Mouse (Mus musculus) hindbrain, postnatal 0 days (tissue): ENCODE results near the gene Prmt2. TPM values are rescaled to one million over a fixed set of nuclear protein-coding genes. Genes with fewer than 3 reads are reported as not detected.

Experiments
- ATAC-seq: fragments of 200-750 bp; cut with Nextera tagmentation; 2 replicates; pipeline ENCODE4 v1.8.0; 2017; ENCODE audit warnings: mild to moderate bottlenecking, moderate TSS enrichment, moderate library complexity
- DNase-seq: peaks from one replicate; pipeline ENCODE4 v3.0.0-alpha.2; 2015; ENCODE audit warnings: low spot score
- H3K27ac ChIP-seq: fragments of 300-500 bp; sonication (generic); 2 replicates; pipeline ENCODE4 v1.5.1; 2014; ENCODE audit warnings: mild to moderate bottlenecking
- H3K27me3 ChIP-seq: fragments of 300-500 bp; sonication (generic); 2 replicates; pipeline ENCODE4 v1.6.1; 2014; ENCODE audit warnings: low read length, mixed read lengths; ENCODE audit not compliant: insufficient read depth
- H3K36me3 ChIP-seq: fragments of 300-500 bp; sonication (generic); 2 replicates; pipeline ENCODE4 v1.6.1; 2014; ENCODE audit warnings: low read length, mixed read lengths; ENCODE audit not compliant: insufficient read depth
- H3K4me1 ChIP-seq: fragments of 300-500 bp; sonication (generic); 2 replicates; pipeline ENCODE4 v1.6.1; 2014; ENCODE audit warnings: antibody characterized with exemption, low read length, mixed read lengths; ENCODE audit not compliant: insufficient read depth
- H3K4me2 ChIP-seq: fragments of 300-500 bp; sonication (generic); 2 replicates; pipeline ENCODE4 v1.6.1; 2014; ENCODE audit warnings: low read depth, mild to moderate bottlenecking, low read length, moderate library complexity, mixed read lengths
- H3K4me3 ChIP-seq: fragments of 300-500 bp; sonication (generic); 2 replicates; pipeline ENCODE4 v1.5.1; 2014; ENCODE audit warnings: low read length
- H3K9ac ChIP-seq: fragments of 300-500 bp; sonication (generic); replicated peaks from 2 replicates; pipeline ENCODE4 v1.6.1; 2014; ENCODE audit warnings: mild to moderate bottlenecking, low read length, moderate library complexity, mixed read lengths
- H3K9me3 ChIP-seq: fragments of 300-500 bp; sonication (generic); 2 replicates; pipeline ENCODE4 v1.6.1; 2016; ENCODE audit warnings: low read length, mixed read lengths
- CTCF ChIP-seq: IDR thresholded peaks from 2 replicates; pipeline ENCODE4 v1.5.1; 2016; ENCODE audit warnings: antibody characterized with exemption, control low read depth, low read depth
- WGBS: fragments of 180-500 bp; shearing (Covaris S2); extraction: QIAGEN DNeasy Blood & Tissue Kit; methylation state at CpG from one replicate; pipeline ENCODE4 v1.1.7; 2014; 5-methylcytosine and 5-hydroxymethylcytosine counted together
- polyA plus RNA-seq: library from polyadenylated mRNA; unstranded; fragments of >200 nt; fragmentation: Nextera tagmentation; extraction: Ambion mirVana; gene quantifications from 2 replicates; pipeline ENCODE4 v1.2.1, GENCODE M21; 2015
- total RNA-seq: library from RNA; depleted of rRNA; stranded (reverse); fragments of >200 nt; gene quantifications from 2 replicates; pipeline ENCODE4 v1.2.3, GENCODE M21; 2014

Gene Prmt2
- total and polyA plus RNA-seq, 2 experiments from 2014 or later = 174 to 250 TPM

DNA sequence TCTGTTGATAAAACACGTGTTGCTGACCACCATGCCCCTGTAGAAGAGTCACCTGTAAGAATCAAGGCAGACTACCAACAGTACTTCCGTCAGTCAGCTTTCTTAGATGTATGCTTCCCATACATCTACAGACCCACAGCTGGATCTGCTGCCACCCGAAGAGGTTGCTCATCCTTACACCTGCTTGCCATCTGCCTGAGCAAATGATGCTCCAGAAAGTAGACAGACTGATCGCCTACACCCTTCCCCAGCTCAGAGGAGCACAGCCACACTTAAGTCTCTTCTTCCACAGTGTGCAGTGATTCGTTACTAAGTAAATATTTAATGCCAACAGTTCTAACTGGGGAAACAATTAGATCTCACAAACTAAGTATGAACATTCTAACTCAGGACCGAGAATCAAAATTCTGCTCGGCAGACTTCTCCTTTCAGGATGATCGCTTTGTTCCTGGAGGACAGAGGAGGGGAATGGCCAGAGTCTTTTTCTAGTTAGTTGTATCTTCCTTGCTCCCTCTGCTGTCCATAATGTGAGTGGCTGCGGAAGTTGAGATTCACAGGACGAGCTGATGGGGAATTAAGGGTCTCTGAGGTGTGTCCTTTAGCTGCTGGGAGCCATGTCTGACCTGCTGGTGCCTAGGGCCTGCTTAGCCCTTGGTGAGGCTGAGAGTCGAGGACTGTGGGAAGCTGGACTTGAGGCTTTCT, 22.8 kb upstream of the Prmt2 start:
- TF ChIP-seq CTCF = peak; percentile 65
- ATAC-seq = 0 out of 2 replicates have a peak, but pooled peaks have one; percentile 22
- no peaks in the 10 kb centered on the region for H3K9me3 ChIP-seq
- H3K36me3 ChIP-seq = peaks cover 15% of the 10 kb centered on the region
- no peaks in the 10 kb centered on the region; the same call in 1 of the 2 replicates for H3K4me1 ChIP-seq
- peak; percentile 68 for DNase-seq
- no peak overlapping the region for H3K4me2 ChIP-seq
- H3K27me3 ChIP-seq = no peaks in the 10 kb centered on the region
- H3K9ac ChIP-seq = no peak overlapping the region
- 44% methylated on average over 11 of the region's 11 CpGs for WGBS
- H3K4me3 ChIP-seq = no peak overlapping the region
- H3K27ac ChIP-seq = no peak overlapping the region

DNA sequence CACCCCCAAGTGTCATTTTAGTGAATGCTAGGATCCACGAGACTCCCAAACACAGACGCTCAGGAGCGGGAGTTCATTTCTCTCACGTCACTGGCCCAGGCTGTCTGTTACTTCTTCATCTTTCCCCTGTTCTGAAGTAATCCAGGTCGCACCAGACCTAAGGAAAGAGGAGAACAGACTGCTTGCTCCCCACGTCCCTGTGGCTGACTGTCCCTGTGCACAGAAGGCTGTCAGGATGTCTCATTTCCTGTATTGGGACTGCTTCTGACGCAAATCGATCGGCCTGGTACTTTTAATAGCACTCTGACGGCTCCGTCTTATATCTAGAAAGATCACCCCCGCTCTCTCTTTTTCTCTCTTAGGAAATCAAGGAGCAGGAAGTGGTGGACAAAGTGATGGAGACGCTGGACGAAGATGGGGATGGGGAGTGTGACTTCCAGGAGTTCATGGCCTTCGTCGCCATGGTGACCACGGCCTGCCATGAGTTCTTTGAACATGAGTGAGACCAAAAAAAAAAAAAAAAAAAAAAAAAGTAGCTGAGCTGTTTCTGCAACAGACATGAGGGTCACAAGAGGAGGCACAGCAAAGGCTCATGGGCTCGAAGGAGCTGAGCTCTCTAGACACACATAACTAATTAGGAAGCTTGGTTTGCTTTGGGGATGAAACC, 22.0 kb upstream of the Prmt2 start:
- no peak for DNase-seq
- no peaks in the 10 kb centered on the region; the same call in 1 of the 2 replicates for H3K4me1 ChIP-seq
- no peak overlapping the region for H3K27ac ChIP-seq
- 63% methylated on average over 18 of the region's 18 CpGs for WGBS
- no peaks in the 10 kb centered on the region for H3K27me3 ChIP-seq
- no peak for TF ChIP-seq CTCF
- H3K4me2 ChIP-seq = no peak overlapping the region
- H3K9me3 ChIP-seq = no peaks in the 10 kb centered on the region
- no peak overlapping the region for H3K4me3 ChIP-seq
- peaks cover 10% of the 10 kb centered on the region for H3K36me3 ChIP-seq
- no peak overlapping the region for H3K9ac ChIP-seq
- no peak for ATAC-seq

DNA sequence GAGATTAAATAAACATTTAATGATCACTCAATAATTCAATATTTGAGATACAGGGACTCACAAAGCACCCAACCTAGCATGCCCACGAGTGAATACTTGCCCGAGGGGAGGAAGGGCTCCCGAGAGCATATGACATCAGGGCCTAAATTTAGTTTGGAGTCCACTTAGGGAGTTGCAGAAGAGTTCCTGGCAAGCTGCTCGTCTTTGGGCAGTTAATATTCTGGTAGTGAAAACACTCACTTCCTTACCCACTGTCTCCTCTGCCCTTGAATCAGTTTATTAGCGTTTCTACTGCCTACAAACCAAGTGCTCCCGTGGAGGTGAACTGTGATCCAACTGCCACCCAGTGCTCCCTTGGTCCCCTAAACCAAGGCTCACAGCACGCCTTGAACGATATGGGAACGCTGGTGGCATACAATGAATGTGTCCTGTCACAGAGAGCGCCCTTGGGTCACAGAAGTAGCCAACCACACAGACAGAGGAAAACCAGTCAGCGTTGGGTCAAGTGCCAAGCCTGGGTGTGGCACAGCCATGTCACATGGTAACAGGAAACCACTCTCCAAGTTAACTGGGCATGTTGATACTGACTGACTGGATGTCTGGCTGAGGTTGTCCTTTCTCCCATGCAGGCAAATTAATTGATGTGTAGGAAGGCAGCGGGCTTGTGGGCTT, 20.2 kb upstream of the Prmt2 start:
- no peak overlapping the region for H3K4me2 ChIP-seq
- ATAC-seq (peak; percentile 38; the same call in 1 of the 2 replicates), DNase-seq (peak; percentile 30)
- no peak overlapping the region for H3K4me3 ChIP-seq
- no peaks in the 10 kb centered on the region; the same call in 1 of the 2 replicates for H3K36me3 ChIP-seq
- 0 out of 2 replicates have a peak overlapping the region, but pooled peaks have one; percentile 3 for H3K27ac ChIP-seq
- 74% methylated on average over 12 of the region's 12 CpGs for WGBS
- no peaks in the 10 kb centered on the region for H3K9me3 ChIP-seq
- peaks cover 3% of the 10 kb centered on the region; the same call in 1 of the 2 replicates for H3K4me1 ChIP-seq
- H3K27me3 ChIP-seq = no peaks in the 10 kb centered on the region
- no peak for TF ChIP-seq CTCF
- H3K9ac ChIP-seq = no peak overlapping the region

DNA sequence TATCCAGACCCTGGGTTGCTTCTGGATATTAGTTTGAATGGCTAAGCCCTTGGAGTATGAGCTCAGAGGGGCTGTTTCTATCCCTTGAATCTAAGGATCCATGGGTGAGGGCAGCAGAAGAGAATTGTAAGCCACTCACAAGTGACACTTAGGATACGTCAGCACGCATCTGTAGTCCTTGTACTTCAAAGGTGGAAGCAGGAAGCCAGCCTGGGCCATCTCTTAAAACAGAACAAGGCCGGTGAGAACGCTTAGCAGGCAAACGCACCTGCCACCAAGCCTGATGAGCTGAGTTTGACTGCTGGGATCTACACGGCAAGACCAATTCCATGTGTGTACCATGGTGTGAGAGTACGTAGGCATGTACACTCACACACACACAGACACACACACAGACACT, 19.6 kb upstream of the Prmt2 start:
- TF ChIP-seq CTCF = no peak
- WGBS = 95% methylated on average over 7 of the region's 7 CpGs
- H3K27ac ChIP-seq = no peak overlapping the region

DNA sequence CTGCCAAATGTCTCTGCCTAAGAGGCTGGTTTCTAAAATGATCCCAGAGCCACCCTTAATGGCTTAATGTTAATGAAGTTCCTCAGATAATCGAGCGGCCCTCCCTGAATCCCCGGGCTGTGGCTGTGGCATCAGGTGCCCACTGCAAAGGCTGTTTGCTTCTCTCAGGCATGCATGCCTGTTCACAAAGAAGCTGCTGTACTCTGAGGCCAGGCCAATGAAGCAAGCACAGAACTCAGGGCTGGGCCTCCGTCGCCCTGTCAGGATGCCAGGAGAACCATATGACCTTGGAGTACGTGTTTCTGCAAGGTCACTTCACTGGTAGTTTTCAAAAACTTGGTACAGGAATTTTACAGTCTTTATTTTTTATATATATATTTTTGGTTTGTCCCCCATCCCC, 18.0 kb upstream of the Prmt2 start:
- H3K4me1 ChIP-seq = peaks cover 3% of the 10 kb centered on the region; the same call in 1 of the 2 replicates
- no peaks in the 10 kb centered on the region for H3K9me3 ChIP-seq
- no peak overlapping the region for H3K9ac ChIP-seq
- no peak overlapping the region for H3K4me2 ChIP-seq
- no peak for TF ChIP-seq CTCF
- no peaks in the 10 kb centered on the region for H3K27me3 ChIP-seq
- 46% methylated on average over 6 of the region's 6 CpGs for WGBS
- no peaks in the 10 kb centered on the region; the same call in 1 of the 2 replicates for H3K36me3 ChIP-seq
- ATAC-seq (no peak), DNase-seq (peak; percentile 41)
- H3K4me3 ChIP-seq = no peak overlapping the region
- H3K27ac ChIP-seq = peak overlapping the region; percentile 12; the same call in 1 of the 2 replicates

More for the DNA sequence above, 19.6 kb upstream of the Prmt2 start:
- Histone ChIP-seq H3K4me1 (peaks cover 3% of the 10 kb centered on the region; the same call in 1 of the 2 replicates), H3K9me3 (no peaks in the 10 kb centered on the region), H3K4me3 (no peak overlapping the region), H3K27me3 (no peaks in the 10 kb centered on the region), H3K9ac (no peak overlapping the region), H3K36me3 (no peaks in the 10 kb centered on the region; the same call in 1 of the 2 replicates), H3K4me2 (no peak overlapping the region)
- no peak for ATAC-seq
- no peak for DNase-seq

DNA sequence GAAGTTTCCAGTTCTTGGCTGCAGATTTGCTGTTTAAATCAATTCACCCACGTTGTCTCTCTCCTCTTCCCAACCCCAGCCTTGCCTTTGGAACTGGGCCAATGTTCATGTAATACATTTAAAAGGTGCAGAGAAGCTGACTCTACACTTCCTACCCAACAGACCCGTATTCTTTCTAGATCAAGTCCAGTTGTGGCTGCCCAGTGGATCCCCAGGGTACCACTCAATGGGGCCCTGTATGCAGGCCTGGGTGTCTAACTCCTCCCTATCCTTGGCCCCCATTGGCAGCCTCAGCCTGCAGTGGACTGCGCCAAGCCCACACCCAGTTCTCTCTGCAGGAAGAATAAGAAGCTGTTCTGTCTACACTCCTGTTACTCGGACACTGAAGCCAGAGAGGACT, 15.9 kb upstream of the Prmt2 start, which contains the start of gene S100b:
S100b (plus strand) TSS at position 318 of the 400 bp plus-strand sequence.
- H3K9me3 ChIP-seq = no peaks in the 10 kb centered on the region
- 36% methylated on average over 4 of the region's 4 CpGs for WGBS
- no peaks in the 10 kb centered on the region; the same call in 1 of the 2 replicates for H3K36me3 ChIP-seq
- peak; percentile 63 for DNase-seq
- H3K4me1 ChIP-seq = 0 out of 2 replicates have a peak, but pooled peaks cover 3% of the 10 kb centered on the region
- no peak within 1 kb of the TSS; the same call in 1 of the 2 replicates for H3K9ac ChIP-seq
- H3K4me3 ChIP-seq = peak within 1 kb of the TSS; percentile 11; the same call in 1 of the 2 replicates
- H3K27me3 ChIP-seq = no peaks in the 10 kb centered on the region
- H3K4me2 ChIP-seq = peak within 1 kb of the TSS; percentile 35
- peak within 1 kb of the TSS; percentile 51; the same call in 1 of the 2 replicates for H3K27ac ChIP-seq
- ATAC-seq = peak; percentile 79
- no peak for TF ChIP-seq CTCF
